Mouse (Mus musculus) liver, adult 2 months (tissue): ENCODE measurements around the gene Rspo4.

Experiments used
- CTCF ChIP-seq: fragments of 200-500 bp; IDR thresholded peaks from 2 replicates; pipeline ENCODE4 v1.5.1; 2011; ENCODE audit warnings: low read depth, low read length, control low read depth
- POLR2A ChIP-seq: fragments of 200-500 bp; IDR thresholded peaks from 2 replicates; pipeline ENCODE4 v1.6.1; 2011; ENCODE audit warnings: low read length, control low read depth; ENCODE audit not compliant: insufficient read depth; ENCODE audit errors: extremely low read depth

- TF ChIP-seq CTCF (no peak), POLR2A (no peak)
Measured at GRCm38 (mm10) chr2:151910919-151911500, 68.3 kb downstream of the Rspo4 start, which contains the start of gene Angpt4.
